Mouse (Mus musculus): ENCODE measurements at regions not wholly inside any gene's neighbourhood (a gene's known extent, or its start where the extent isn't known, plus 50 kb on each side); places are given as distances from the start of the nearest gene placed in this dataset.

GRCm38 (mm10) chr12:39086285-39086684, 307.1 kb downstream of the Etv1 start:
- DNase-seq: no peak

GRCm38 (mm10) chr12:39094638-39095230, 315.6 kb downstream of the Etv1 start:
- no peak for DNase-seq

GRCm38 (mm10) chr12:39123391-39124095, 344.4 kb downstream of the Etv1 start:
- no peak for DNase-seq

- DNase-seq: no peak
Observed at GRCm38 (mm10) chr12:39154689-39155088, 375.5 kb downstream of the Etv1 start.

GRCm38 (mm10) chr12:39176958-39177357, 397.8 kb downstream of the Etv1 start:
- DNase-seq: no peak

GRCm38 (mm10) chr12:39224073-39224472, 444.9 kb downstream of the Etv1 start:
- DNase-seq: no peak

- DNase-seq: no peak
Observed at GRCm38 (mm10) chr12:39256605-39257004, 477.4 kb downstream of the Etv1 start.

- no peak for DNase-seq
Observed at GRCm38 (mm10) chr12:39257571-39257970, 478.4 kb downstream of the Etv1 start.

- no peak for DNase-seq
Observed at GRCm38 (mm10) chr12:39289676-39290075, 510.5 kb downstream of the Etv1 start.

- no peak for DNase-seq
Observed at GRCm38 (mm10) chr12:39301351-39302212, 522.4 kb downstream of the Etv1 start.

GRCm38 (mm10) chr12:39302213-39302591, 523.0 kb downstream of the Etv1 start:
- DNase-seq: no peak

- DNase-seq: no peak
Observed at GRCm38 (mm10) chr12:39307746-39308145, 528.6 kb downstream of the Etv1 start.

- DNase-seq: no peak
Observed at GRCm38 (mm10) chr12:39309905-39310304, 530.7 kb downstream of the Etv1 start.

GRCm38 (mm10) chr12:39317229-39317628, 538.0 kb downstream of the Etv1 start:
- DNase-seq: peak; percentile 98

GRCm38 (mm10) chr12:39321453-39321852, 542.3 kb downstream of the Etv1 start:
- DNase-seq: no peak

GRCm38 (mm10) chr12:39326157-39326556, 547.0 kb downstream of the Etv1 start:
- peak; percentile 95 for DNase-seq

GRCm38 (mm10) chr12:39326668-39327299, 547.6 kb downstream of the Etv1 start:
- DNase-seq: no peak

- DNase-seq: no peak
Observed at GRCm38 (mm10) chr12:39328377-39328776, 549.2 kb downstream of the Etv1 start.

- peak; percentile 69 for DNase-seq
Observed at GRCm38 (mm10) chr12:39339101-39339538, 559.9 kb downstream of the Etv1 start.

- DNase-seq: peak; percentile 97
Observed at GRCm38 (mm10) chr12:39341751-39342271, 562.6 kb downstream of the Etv1 start.

- peak; percentile 59 for DNase-seq
Observed at GRCm38 (mm10) chr12:39342327-39342726, 563.1 kb downstream of the Etv1 start.

- peak; percentile 54 for DNase-seq
Observed at GRCm38 (mm10) chr12:39371480-39372245, 592.5 kb downstream of the Etv1 start.
